Mouse (Mus musculus): Measurements from ENCODE around the gene Fam129a. TPM values are rescaled to one million over a fixed set of nuclear protein-coding genes. Genes with fewer than 3 reads are reported as not detected.

Gene Fam129a
- polyA plus RNA-seq, 1 experiment from 2014 or later, result 21.7 TPM

DNA sequence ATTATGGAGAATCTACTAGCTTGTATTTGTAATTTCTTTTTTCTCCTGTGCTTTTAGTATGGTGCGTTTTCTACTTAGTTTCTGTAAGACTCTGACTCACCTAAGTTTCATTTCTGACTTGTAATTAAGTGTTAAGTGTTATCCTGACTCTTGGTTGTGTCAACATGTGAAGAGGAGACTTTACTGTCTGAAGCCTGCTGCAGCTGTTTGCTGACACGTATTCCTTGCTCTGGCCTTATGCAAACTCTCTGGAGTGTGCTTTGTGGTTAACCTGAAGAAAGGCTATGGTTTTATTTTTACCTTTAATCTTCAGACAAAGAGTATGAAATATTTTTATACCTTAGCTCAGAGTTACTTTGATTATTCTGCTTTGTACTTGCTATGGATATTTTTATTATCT, 195.2 kb downstream of the Fam129a start:
- ATAC-seq (ENCODE audit: insufficient read depth, low FRiP score, low read depth), result no peak
- H3K27ac ChIP-seq, result no peak overlapping the region
- no peaks in the 10 kb centered on the region for H3K27me3 ChIP-seq (replicated peaks)
- no peak overlapping the region for H3K4me2 ChIP-seq
- no peak overlapping the region for H3K4me3 ChIP-seq (replicated peaks)
- H3K9ac ChIP-seq, result no peak overlapping the region
- 75% methylated on average over 2 of the region's 2 CpGs for WGBS
- H3K9me3 ChIP-seq, result no peaks in the 10 kb centered on the region
- H3K36me3 ChIP-seq, result peaks cover 9% of the 10 kb centered on the region; the same call in 1 of the 2 replicates
- no peaks in the 10 kb centered on the region for H3K4me1 ChIP-seq

DNA sequence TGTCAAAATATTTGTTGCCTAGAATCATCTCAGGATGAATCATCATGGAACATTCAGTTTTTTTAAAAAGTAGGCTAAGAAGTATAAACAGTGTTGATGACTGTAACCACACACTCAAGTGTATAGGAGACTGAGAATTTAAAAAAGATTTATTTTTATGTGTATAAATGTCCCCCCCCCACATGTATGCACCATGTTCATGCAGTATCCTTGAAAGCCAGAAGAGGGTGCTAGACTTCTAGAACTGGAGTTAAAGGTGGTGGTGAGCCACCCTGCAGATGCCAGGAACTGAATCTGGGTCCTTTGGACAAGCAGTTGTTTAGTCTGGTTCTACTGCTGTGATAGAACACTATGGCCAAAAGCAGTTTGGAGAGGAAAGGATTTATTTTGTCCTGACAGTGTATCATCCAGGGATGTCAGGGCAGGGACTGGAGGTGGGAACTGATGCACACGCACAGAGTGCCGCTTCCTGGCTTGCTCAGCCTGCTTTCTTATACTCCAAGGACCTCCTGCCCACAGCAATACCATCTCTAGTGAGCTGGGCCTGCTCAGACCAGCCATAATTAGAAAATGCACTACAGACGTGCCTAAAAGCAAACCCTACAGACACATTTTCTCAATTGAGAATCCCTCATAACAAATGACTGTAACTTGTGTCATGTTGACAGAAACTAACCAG, 196.1 kb downstream of the Fam129a start:
- 84% methylated on average over 3 of the region's 3 CpGs for WGBS
- H3K9ac ChIP-seq, result no peak overlapping the region
- no peaks in the 10 kb centered on the region for H3K27me3 ChIP-seq (replicated peaks)
- H3K4me2 ChIP-seq, result no peak overlapping the region
- ATAC-seq (ENCODE audit: insufficient read depth, low FRiP score, low read depth), result no peak
- H3K36me3 ChIP-seq, result peaks cover 8% of the 10 kb centered on the region; the same call in 1 of the 2 replicates
- H3K4me3 ChIP-seq (replicated peaks), result no peak overlapping the region
- H3K9me3 ChIP-seq, result no peaks in the 10 kb centered on the region
- H3K4me1 ChIP-seq, result no peaks in the 10 kb centered on the region
- no peak overlapping the region for H3K27ac ChIP-seq

DNA sequence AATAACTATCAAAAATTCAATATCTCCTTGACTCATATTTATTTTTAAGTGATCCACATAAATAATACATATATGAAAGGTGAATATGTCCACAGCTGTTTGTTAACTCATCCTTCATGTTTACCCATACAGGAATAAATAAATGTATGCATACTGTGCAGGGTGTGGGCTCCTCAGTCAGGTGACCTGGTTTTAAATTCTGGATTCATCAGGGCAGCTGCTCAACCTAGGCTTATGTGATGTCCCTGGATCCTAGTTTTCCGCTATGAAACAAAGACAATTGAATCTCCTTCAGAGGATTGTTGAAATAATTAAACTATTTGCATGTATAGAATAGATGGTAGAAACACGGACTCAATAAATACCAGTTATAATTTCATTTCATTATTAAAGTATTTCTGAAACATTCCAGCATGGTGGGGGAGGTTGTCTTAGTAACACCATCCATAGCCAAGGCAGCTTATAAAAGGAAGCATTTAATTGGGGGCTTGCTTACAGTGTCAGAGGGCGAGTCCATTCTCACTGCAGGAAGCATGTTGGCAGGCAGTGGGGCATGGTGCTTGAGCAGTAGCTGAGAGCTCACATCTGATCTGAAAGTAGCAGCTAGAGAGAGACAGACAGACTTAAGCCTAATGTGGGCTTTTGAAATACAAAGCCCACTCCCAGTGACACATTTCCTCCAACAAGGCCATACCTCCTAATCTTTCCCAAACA, 198.4 kb downstream of the Fam129a start:
- H3K27ac ChIP-seq, result no peak overlapping the region
- WGBS, result 90% methylated on average over 3 of the region's 3 CpGs
- H3K27me3 ChIP-seq (replicated peaks), result no peaks in the 10 kb centered on the region
- no peaks in the 10 kb centered on the region for H3K4me1 ChIP-seq
- no peak overlapping the region for H3K9ac ChIP-seq
- H3K4me2 ChIP-seq, result no peak overlapping the region
- H3K36me3 ChIP-seq, result peaks cover 7% of the 10 kb centered on the region; the same call in 1 of the 2 replicates
- H3K9me3 ChIP-seq, result no peaks in the 10 kb centered on the region
- H3K4me3 ChIP-seq (replicated peaks), result no peak overlapping the region
- ATAC-seq (ENCODE audit: insufficient read depth, low FRiP score, low read depth), result no peak

Other genes with a start within 250 kb of the Fam129a start
- 206 and 241 TPM in 2 replicates for gene Ivns1abp, start 226.7 kb upstream of the Fam129a start, polyA plus RNA-seq (2015; fragmentation: Nextera tagmentation; extraction: Ambion mirVana)
- 25.1 and 26.5 TPM in 2 replicates for gene Swt1, start 142.7 kb upstream of the Fam129a start, polyA plus RNA-seq (2015; fragmentation: Nextera tagmentation; extraction: Ambion mirVana)
- gene Trmt1l, start 142.6 kb upstream of the Fam129a start, polyA plus RNA-seq (2015; fragmentation: Nextera tagmentation; extraction: Ambion mirVana), result 42.5 and 44.8 TPM in 2 replicates
- gene Rnf2, start 70.2 kb upstream of the Fam129a start, polyA plus RNA-seq (2015; fragmentation: Nextera tagmentation; extraction: Ambion mirVana), result 66.2 and 69.0 TPM in 2 replicates
- 15.7 and 18.3 TPM in 2 replicates for gene Edem3, start 184.2 kb downstream of the Fam129a start, polyA plus RNA-seq (2015; fragmentation: Nextera tagmentation; extraction: Ambion mirVana)

Measured in stomach, embryonic 15.5 days (tissue).